Mouse (Mus musculus) embryonic facial prominence, embryonic 13.5 days (tissue): ENCODE measurements around the gene Ppy. TPM values are rescaled to one million over a fixed set of nuclear protein-coding genes. Genes with fewer than 3 reads are reported as not detected.

Source experiments
- ATAC-seq: fragments of 200-750 bp; cut with Nextera tagmentation; 2 replicates; pipeline ENCODE4 v1.8.0; 2017; ENCODE audit warnings: low read depth; ENCODE audit not compliant: insufficient number of reproducible peaks, insufficient read depth, low FRiP score, low TSS enrichment
- H3K27ac ChIP-seq: fragments of 300-500 bp; sonication (generic); 2 replicates; pipeline ENCODE4 v1.5.1; 2015; ENCODE audit warnings: moderate library complexity, mild to moderate bottlenecking, inconsistent platforms
- H3K27me3 ChIP-seq: fragments of 300-500 bp; sonication (generic); 2 replicates; pipeline ENCODE4 v1.6.1; 2015; ENCODE audit warnings: mild to moderate bottlenecking, inconsistent platforms
- H3K36me3 ChIP-seq: fragments of 300-500 bp; sonication (generic); 2 replicates; pipeline ENCODE4 v1.6.1; 2015; ENCODE audit warnings: mild to moderate bottlenecking, inconsistent platforms
- H3K4me1 ChIP-seq: fragments of 300-500 bp; sonication (generic); 2 replicates; pipeline ENCODE4 v1.6.1; 2015; ENCODE audit warnings: inconsistent platforms
- H3K4me2 ChIP-seq: fragments of 300-500 bp; sonication (generic); 2 replicates; pipeline ENCODE4 v1.6.1; 2015; ENCODE audit warnings: moderate library complexity, mild to moderate bottlenecking, inconsistent platforms
- H3K4me3 ChIP-seq: fragments of 300-500 bp; sonication (generic); 2 replicates; pipeline ENCODE4 v1.5.1; 2015; ENCODE audit warnings: mild to moderate bottlenecking, inconsistent platforms
- H3K9ac ChIP-seq: fragments of 300-500 bp; sonication (generic); 2 replicates; pipeline ENCODE4 v1.6.1; 2015; ENCODE audit warnings: mild to moderate bottlenecking, inconsistent platforms
- H3K9me3 ChIP-seq: fragments of 300-500 bp; sonication (generic); 2 replicates; pipeline ENCODE4 v1.6.1; 2016; ENCODE audit warnings: inconsistent platforms
- WGBS: fragments of 180-500 bp; shearing (Covaris S2); methylation state at CpG from one replicate; pipeline ENCODE4 v1.1.7; 2015; ENCODE audit warnings: mixed read lengths; 5-methylcytosine and 5-hydroxymethylcytosine counted together
- polyA plus RNA-seq: library from polyadenylated mRNA; unstranded; fragments of >200 nt; fragmentation: Nextera tagmentation; extraction: Ambion mirVana; gene quantifications from 2 replicates; pipeline ENCODE4 v1.2.1, GENCODE M21; 2015

Gene Ppy
- not detected in 2 replicates for polyA plus RNA-seq

GRCm38 (mm10) chr11:102101219-102101618 lies at the start of gene Ppy:
TSS of gene Ppy (minus strand) at chr11:102101319.
- ATAC-seq: no peak
- Histone ChIP-seq H3K27ac (no peak within 1 kb of the TSS), H3K4me3 (no peak within 1 kb of the TSS), H3K36me3 (no peaks in the 10 kb centered on the region), H3K9ac (0 out of 2 replicates have a peak within 1 kb of the TSS, but pooled peaks have one; percentile 46), H3K4me1 (peaks cover 22% of the 10 kb centered on the region), H3K4me2 (no peak within 1 kb of the TSS; the same call in 1 of the 2 replicates), H3K27me3 (peaks cover 64% of the 10 kb centered on the region), H3K9me3 (no peaks in the 10 kb centered on the region)
- 82% methylated on average over 4 of the region's 4 CpGs for WGBS

GRCm38 (mm10) chr11:102147213-102147989 lies 46.3 kb upstream of the Ppy start:
- Histone ChIP-seq H3K4me1 (peaks cover 25% of the 10 kb centered on the region), H3K27me3 (peaks cover 74% of the 10 kb centered on the region), H3K4me2 (peak overlapping the region; percentile 33), H3K9me3 (no peaks in the 10 kb centered on the region), H3K27ac (no peak overlapping the region), H3K4me3 (0 out of 2 replicates have a peak overlapping the region, but pooled peaks have one; percentile 42), H3K9ac (no peak overlapping the region), H3K36me3 (peaks cover 2% of the 10 kb centered on the region; the same call in 1 of the 2 replicates)
- ATAC-seq: no peak
- 11% methylated on average over 34 of the region's 34 CpGs for whole genome bisulfite sequencing

- H3K4me2 ChIP-seq: no peak overlapping the region
- no peaks in the 10 kb centered on the region for H3K36me3 ChIP-seq
- H3K9me3 ChIP-seq: no peaks in the 10 kb centered on the region
- H3K9ac ChIP-seq: no peak overlapping the region
- peaks cover 25% of the 10 kb centered on the region for H3K4me1 ChIP-seq
- H3K27ac ChIP-seq: no peak overlapping the region
- peak overlapping the region; percentile 42 for H3K4me3 ChIP-seq
- ATAC-seq: no peak
- H3K27me3 ChIP-seq: peaks cover 78% of the 10 kb centered on the region
- WGBS: 12% methylated on average over 17 of the region's 17 CpGs
These were observed 45.4 kb upstream of the Ppy start for GRCm38 (mm10) chr11:102146531-102146930.

- Histone ChIP-seq H3K9ac (0 out of 2 replicates have a peak overlapping the region, but pooled peaks have one; percentile 36), H3K27me3 (peaks cover 78% of the 10 kb centered on the region), H3K4me1 (peaks cover 25% of the 10 kb centered on the region), H3K9me3 (no peaks in the 10 kb centered on the region), H3K27ac (no peak overlapping the region), H3K4me3 (peak overlapping the region; percentile 42), H3K36me3 (no peaks in the 10 kb centered on the region), H3K4me2 (peak overlapping the region; percentile 63)
- WGBS: 3% methylated on average over 16 of the region's 16 CpGs
- ATAC-seq: no peak
These were observed 44.9 kb upstream of the Ppy start for GRCm38 (mm10) chr11:102146005-102146404.

GRCm38 (mm10) chr11:102145471-102146001 lies 44.4 kb upstream of the Ppy start, which contains the start of gene Nags:
TSS of gene Nags (plus strand) at chr11:102145513.
- Histone ChIP-seq H3K27me3 (peaks cover 78% of the 10 kb centered on the region), H3K4me3 (peak within 1 kb of the TSS; percentile 42), H3K27ac (no peak within 1 kb of the TSS), H3K9me3 (no peaks in the 10 kb centered on the region), H3K9ac (peak within 1 kb of the TSS; percentile 61), H3K36me3 (no peaks in the 10 kb centered on the region), H3K4me1 (peaks cover 25% of the 10 kb centered on the region), H3K4me2 (peak within 1 kb of the TSS; percentile 63)
- no peak for ATAC-seq
- WGBS: 2% methylated on average over 47 of the region's 50 CpGs

GRCm38 (mm10) chr11:102144957-102145470 lies 43.9 kb upstream of the Ppy start:
- H3K9ac ChIP-seq: peak overlapping the region; percentile 61

GRCm38 (mm10) chr11:102142355-102142754 lies 41.2 kb upstream of the Ppy start:
- 68% methylated on average over 7 of the region's 7 CpGs for WGBS
- Histone ChIP-seq H3K4me2 (no peak overlapping the region), H3K4me3 (no peak overlapping the region), H3K9me3 (no peaks in the 10 kb centered on the region), H3K27me3 (peaks cover 57% of the 10 kb centered on the region), H3K4me1 (peaks cover 22% of the 10 kb centered on the region), H3K9ac (no peak overlapping the region), H3K27ac (no peak overlapping the region), H3K36me3 (no peaks in the 10 kb centered on the region)
- no peak for ATAC-seq

More at GRCm38 (mm10) chr11:102144957-102145470, 43.9 kb upstream of the Ppy start:
- Histone ChIP-seq H3K4me3 (peak overlapping the region; percentile 42), H3K4me1 (peaks cover 25% of the 10 kb centered on the region), H3K27ac (no peak overlapping the region), H3K27me3 (peaks cover 78% of the 10 kb centered on the region), H3K36me3 (no peaks in the 10 kb centered on the region), H3K9me3 (no peaks in the 10 kb centered on the region), H3K4me2 (peak overlapping the region; percentile 63)
- ATAC-seq: no peak
- WGBS: 21% methylated on average over 13 of the region's 13 CpGs

- H3K9me3 ChIP-seq: no peaks in the 10 kb centered on the region
- no peak for ATAC-seq
- H3K9ac ChIP-seq: no peak overlapping the region
- H3K4me3 ChIP-seq: no peak overlapping the region
- H3K4me2 ChIP-seq: no peak overlapping the region
- WGBS: 6% methylated on average over 5 of the region's 5 CpGs
- H3K36me3 ChIP-seq: no peaks in the 10 kb centered on the region
- H3K27ac ChIP-seq: no peak overlapping the region
- H3K27me3 ChIP-seq: peaks cover 40% of the 10 kb centered on the region
- peaks cover 4% of the 10 kb centered on the region for H3K4me1 ChIP-seq
These were observed 39.4 kb upstream of the Ppy start for GRCm38 (mm10) chr11:102140508-102140907.

- no peak for ATAC-seq
- peaks cover 24% of the 10 kb centered on the region for H3K27me3 ChIP-seq
- H3K27ac ChIP-seq: no peak overlapping the region
- peak overlapping the region; percentile 63 for H3K4me2 ChIP-seq
- H3K9me3 ChIP-seq: no peaks in the 10 kb centered on the region
- H3K4me1 ChIP-seq: peaks cover 8% of the 10 kb centered on the region
- H3K36me3 ChIP-seq: no peaks in the 10 kb centered on the region
- under 1% methylated on average over 18 of the region's 18 CpGs for WGBS
- peak overlapping the region; percentile 64 for H3K9ac ChIP-seq
- peak overlapping the region; percentile 34 for H3K4me3 ChIP-seq
These were observed 37.3 kb upstream of the Ppy start for GRCm38 (mm10) chr11:102138447-102138740.

- no peak for ATAC-seq
- 43% methylated on average over 13 of the region's 13 CpGs for WGBS
- Histone ChIP-seq H3K4me3 (peak overlapping the region; percentile 34), H3K27ac (no peak overlapping the region), H3K9ac (peak overlapping the region; percentile 64), H3K4me1 (peaks cover 8% of the 10 kb centered on the region), H3K9me3 (no peaks in the 10 kb centered on the region), H3K4me2 (peak overlapping the region; percentile 63), H3K27me3 (peaks cover 18% of the 10 kb centered on the region), H3K36me3 (no peaks in the 10 kb centered on the region)
These were observed 36.7 kb upstream of the Ppy start for GRCm38 (mm10) chr11:102137625-102138446.

GRCm38 (mm10) chr11:102134516-102134915 lies 33.4 kb upstream of the Ppy start:
- Histone ChIP-seq H3K27ac (no peak overlapping the region), H3K27me3 (0 out of 2 replicates have a peak, but pooled peaks cover 7% of the 10 kb centered on the region), H3K4me1 (peaks cover 8% of the 10 kb centered on the region), H3K36me3 (no peaks in the 10 kb centered on the region), H3K4me2 (no peak overlapping the region), H3K9me3 (no peaks in the 10 kb centered on the region), H3K9ac (peak overlapping the region; percentile 46; the same call in 1 of the 2 replicates), H3K4me3 (no peak overlapping the region)
- 19% methylated on average over 4 of the region's 4 CpGs for WGBS
- ATAC-seq: no peak
